Mouse (Mus musculus) gastrocnemius, postnatal 14 days (tissue): Measurements from ENCODE around the gene Wnt2b. TPM values are rescaled to one million over a fixed set of nuclear protein-coding genes. Genes with fewer than 3 reads are reported as not detected.

Experiments used
- DNase-seq: peaks from one replicate; pipeline ENCODE4 v3.0.0; 2021; ENCODE audit warnings: mixed read lengths
- intact Hi-C: fragments of 180-260 bp; cut with DNase I; formaldehyde crosslinking; loops from one replicate; pipeline ENCODE4 v1.15.1; 2025; ENCODE audit warnings: low total_unique reads
- total RNA-seq, 2 experiments: library from RNA; stranded (reverse); gene quantifications; 2 replicates each; pipeline ENCODE4 v1.2.3; 2021

Wnt2b gene
- total RNA-seq, 2 experiments from 2014 or later, result 0.78 to 0.86 TPM

DNA sequence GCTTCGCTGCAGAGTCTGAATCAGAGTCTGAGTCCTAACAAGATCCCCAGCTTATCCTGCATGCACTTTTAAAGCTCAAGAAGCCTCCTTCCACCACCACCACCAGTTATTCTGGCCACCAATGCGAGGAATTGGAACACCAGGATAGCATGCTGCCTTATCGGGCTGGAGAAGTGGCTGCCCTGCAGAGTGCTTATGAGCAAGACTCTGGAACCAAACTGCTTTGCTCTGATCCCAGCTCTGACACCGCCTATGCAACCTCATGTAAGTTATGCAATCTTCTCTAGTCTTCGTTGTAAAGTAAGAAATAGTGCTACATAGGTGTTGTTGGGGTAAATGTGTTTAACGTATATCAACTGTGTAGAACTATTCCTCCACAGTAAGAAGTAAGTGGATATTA is 32.3 kb downstream of the Wnt2b start:
- DNase-seq, result no peak
- intact Hi-C loops, result no loop called here

DNA sequence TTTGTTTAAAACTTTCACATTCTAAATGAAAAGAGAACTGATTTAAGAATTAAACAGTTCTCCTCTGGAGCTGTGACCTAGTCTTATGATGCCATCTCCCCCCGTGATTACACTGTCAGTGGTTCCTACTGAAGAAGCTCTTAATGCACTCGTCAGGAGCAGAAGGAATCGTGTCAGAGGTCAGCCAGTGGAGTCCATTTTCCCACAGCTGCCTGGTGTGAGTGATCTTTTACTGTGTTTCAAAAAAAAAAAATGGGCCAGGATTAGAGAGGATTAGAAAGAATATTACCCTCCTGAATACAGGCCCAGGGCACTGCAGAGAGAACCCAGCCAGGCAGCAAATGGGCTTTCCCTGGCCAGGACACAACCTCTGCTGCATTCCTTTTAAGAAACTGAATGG is 46.7 kb downstream of the Wnt2b start:
- intact Hi-C loops, result no loop called here

DNA sequence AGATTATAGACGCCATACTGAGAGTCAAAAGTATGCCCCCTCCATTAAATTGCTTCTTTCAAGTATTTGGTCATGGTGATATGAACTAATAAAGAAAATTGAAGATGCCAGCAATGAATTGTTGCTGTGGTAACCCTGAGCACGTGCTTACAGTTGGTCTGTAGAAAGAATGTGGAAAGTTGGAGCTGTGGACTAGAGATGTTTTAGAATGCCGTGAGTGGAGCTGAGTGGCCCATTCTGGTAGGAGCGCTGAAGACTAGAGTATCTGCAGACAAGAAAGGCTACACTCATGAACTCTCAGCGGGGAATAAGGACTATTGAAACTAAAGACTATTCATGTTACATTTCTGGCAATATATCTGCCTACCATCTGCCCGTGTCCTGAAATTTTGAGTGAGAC is 52.5 kb downstream of the Wnt2b start:
- intact Hi-C loops, result no loop called here
- no peak for DNase-seq

More for the DNA sequence above, 46.7 kb downstream of the Wnt2b start:
- no peak for DNase-seq

DNA sequence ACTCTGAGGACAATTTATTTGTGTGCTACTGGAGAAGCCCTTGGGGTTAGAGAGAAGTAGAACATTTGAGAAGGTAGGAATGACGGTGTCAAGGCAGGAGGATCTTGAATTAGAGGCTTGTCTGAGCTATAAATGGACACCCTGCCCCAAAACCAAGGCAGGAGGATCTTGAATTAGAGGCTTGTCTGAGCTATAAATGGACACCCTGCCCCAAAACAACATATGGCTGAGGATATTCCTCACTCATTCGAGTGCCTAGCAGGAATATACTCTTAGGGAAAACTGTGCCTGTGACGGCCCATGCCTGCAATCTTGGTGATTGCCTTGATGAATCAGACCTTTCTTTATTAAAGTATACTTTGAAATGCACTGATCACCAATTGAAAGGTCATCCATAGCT is 55.7 kb downstream of the Wnt2b start:
- intact Hi-C loops, result no loop called here
- no peak for DNase-seq

DNA sequence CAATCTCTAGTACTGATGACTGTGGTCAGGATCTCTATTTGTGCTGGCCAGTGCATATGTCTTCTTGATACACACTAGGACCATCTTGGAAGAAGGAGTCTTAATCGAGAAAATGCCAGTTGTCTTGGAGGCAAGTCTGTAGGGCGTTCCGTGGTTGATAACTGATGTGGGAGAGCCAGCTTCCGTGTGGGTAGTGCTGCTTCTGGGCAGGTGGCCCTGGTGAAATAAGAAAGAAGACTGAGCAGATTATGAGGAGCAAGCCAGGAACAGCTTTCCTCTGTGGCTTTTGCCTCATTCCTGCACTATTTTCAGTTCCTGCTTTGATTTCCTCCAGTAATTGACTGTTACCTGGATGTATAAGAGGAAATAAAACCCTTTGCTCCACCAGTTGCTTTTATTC is 56.3 kb downstream of the Wnt2b start:
- intact Hi-C loops, result no loop called here

DNA sequence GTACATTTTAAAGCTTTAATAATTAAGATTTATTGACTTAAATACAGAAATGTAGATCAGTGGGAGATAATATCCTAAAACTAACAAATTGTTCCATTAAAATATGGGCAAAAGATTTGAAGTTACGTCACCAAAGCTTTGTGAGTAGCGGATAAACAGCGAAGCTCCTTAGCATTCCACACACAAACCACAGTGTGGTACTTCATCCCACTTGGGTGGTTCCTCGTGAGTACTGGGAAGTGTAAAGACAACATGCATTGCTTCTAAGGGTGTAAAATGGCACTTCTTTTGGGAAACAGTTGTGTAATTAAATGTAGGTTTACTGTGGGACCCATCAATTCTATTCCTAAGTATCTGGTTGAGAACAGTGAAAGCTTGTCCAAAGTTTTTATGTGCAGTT is 60.6 kb downstream of the Wnt2b start:
- no peak for DNase-seq
- intact Hi-C loops, result no loop called here

More for the DNA sequence above, 56.3 kb downstream of the Wnt2b start:
- no peak for DNase-seq

DNA sequence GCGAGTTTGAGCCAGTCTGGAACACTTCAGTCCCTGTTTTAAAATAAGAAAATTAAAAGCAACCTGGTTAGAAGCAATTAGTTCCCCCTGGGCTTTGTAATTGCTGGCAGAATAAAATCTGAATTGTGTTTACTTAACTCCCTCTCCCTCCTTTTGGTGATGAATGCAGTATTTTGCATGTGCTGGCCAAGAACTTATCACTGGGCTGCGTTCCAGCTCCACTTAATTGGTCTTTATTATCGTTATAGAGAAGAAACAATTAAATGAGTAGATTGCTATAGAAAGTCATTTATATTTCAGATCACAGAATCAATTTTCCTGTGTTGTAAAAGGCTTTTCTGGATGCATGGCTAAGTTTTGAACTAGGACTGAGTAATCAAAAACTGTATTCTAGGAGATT is 65.6 kb downstream of the Wnt2b start:
- no peak for DNase-seq

More for the DNA sequence above, 65.6 kb downstream of the Wnt2b start:
- intact Hi-C loops, result no loop called here

Other genes starting within 250 kb of the Wnt2b start
- 10 to 100 TPM; 34.7 to 37.9 TPM for gene Ppm1j, start 180.9 kb downstream of the Wnt2b start, total RNA-seq
- 1 to 10 TPM; 3.2 to 4.0 TPM for gene Fam19a3, start 180.1 kb downstream of the Wnt2b start, total RNA-seq
- gene Rhoc, start 173.5 kb downstream of the Wnt2b start, total RNA-seq, result 10 to 100 TPM; 59.8 to 78.3 TPM
- gene Mov10, start 143.4 kb downstream of the Wnt2b start, total RNA-seq, result 1 to 10 TPM; 3.0 to 4.8 TPM
- gene St7l, start 97.9 kb downstream of the Wnt2b start, total RNA-seq, result 10 to 100 TPM; 14.0 to 17.3 TPM
- gene Capza1, start 97.4 kb downstream of the Wnt2b start, total RNA-seq, result 10 to 100 TPM; 30.8 to 33.5 TPM
- 10 to 100 TPM in 1 of 2 experiments, 1 to 10 TPM in 1; 7.5 to 13.9 TPM for gene Cttnbp2nl, start 91.2 kb upstream of the Wnt2b start, total RNA-seq
- gene 4930564D02Rik, start 104.9 kb upstream of the Wnt2b start, total RNA-seq, result not detected